Mouse (Mus musculus) embryonic facial prominence, embryonic 10.5 days (tissue): ENCODE measurements around the gene Cep170b. TPM values are rescaled to one million over a fixed set of nuclear protein-coding genes. Genes with fewer than 3 reads are reported as not detected.

Source experiments
- DNase-seq: peaks from one replicate; pipeline ENCODE4 v3.0.0-alpha.2; 2017; ENCODE audit warnings: low spot score
- H3K27ac ChIP-seq: fragments of 300-500 bp; sonication (generic); replicated peaks from 2 replicates; pipeline ENCODE4 v1.5.1; 2016; ENCODE audit warnings: mild to moderate bottlenecking
- H3K27me3 ChIP-seq: fragments of 300-500 bp; sonication (generic); replicated peaks from 2 replicates; pipeline ENCODE4 v1.6.1; 2016; ENCODE audit warnings: low read depth, mild to moderate bottlenecking; ENCODE audit not compliant: poor library complexity, severe bottlenecking
- H3K36me3 ChIP-seq: fragments of 300-500 bp; sonication (generic); replicated peaks from 2 replicates; pipeline ENCODE4 v1.6.1; 2016; ENCODE audit warnings: mild to moderate bottlenecking, moderate library complexity
- H3K4me1 ChIP-seq: fragments of 300-500 bp; sonication (generic); 2 replicates; pipeline ENCODE4 v1.6.1; 2016
- H3K4me3 ChIP-seq: fragments of 300-500 bp; sonication (generic); 2 replicates; pipeline ENCODE4 v1.5.1; 2016; ENCODE audit warnings: mild to moderate bottlenecking, moderate library complexity
- H3K9me3 ChIP-seq: fragments of 300-500 bp; sonication (generic); 2 replicates; pipeline ENCODE4 v1.6.1; 2016; ENCODE audit warnings: mild to moderate bottlenecking
- WGBS: fragments of 180-500 bp; shearing (Covaris S2); methylation state at CpG from one replicate; pipeline ENCODE4 v1.1.7; 2016; 5-methylcytosine and 5-hydroxymethylcytosine counted together
- polyA plus RNA-seq: library from polyadenylated mRNA; unstranded; fragments of >200 nt; fragmentation: Nextera tagmentation; extraction: Ambion mirVana; gene quantifications from 2 replicates; pipeline ENCODE4 v1.2.1, GENCODE M21; 2016

The Cep170b gene
- polyA plus RNA-seq, 1 experiment from 2014 or later: 10.6 TPM

DNA sequence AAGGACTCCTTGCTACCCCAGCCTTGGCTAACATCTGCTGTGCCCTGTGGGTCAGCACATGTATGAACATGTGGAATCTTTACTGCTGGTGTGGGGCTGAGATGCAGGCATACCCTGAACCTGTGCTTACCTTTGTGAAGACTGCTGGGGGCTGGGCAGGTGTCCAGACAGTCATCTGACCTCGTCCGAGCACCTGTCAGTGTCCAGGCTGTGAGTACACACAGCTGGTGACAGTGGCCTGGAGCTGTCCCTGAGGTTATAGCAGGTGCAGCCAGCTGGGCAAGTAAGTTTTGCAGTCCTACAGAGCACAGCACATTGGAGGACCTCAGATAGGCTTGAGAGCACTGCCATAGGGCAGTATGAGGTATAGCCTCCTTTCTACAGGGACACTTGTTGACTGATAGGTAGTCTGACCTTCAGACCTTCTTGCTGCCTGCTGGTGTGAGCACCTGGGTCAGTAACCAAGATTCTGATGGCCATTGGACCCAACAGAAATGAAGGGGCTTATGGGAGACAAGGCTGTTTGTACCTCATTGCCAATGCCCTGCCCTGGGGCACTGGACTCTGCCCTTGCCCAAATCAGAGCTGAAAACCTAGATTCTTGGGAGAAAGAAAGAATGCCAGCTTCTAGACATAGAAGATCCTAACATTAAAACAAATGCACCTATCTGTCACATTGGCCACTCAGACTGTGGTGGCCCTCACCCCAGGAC lies 14.0 kb downstream of the Cep170b start:
- no peaks in the 10 kb centered on the region for H3K4me1 ChIP-seq
- 86% methylated on average over 2 of the region's 2 CpGs for WGBS
- no peak overlapping the region for H3K27ac ChIP-seq
- H3K36me3 ChIP-seq: peaks cover 81% of the 10 kb centered on the region
- DNase-seq: no peak
- H3K4me3 ChIP-seq: no peak overlapping the region
- H3K27me3 ChIP-seq: no peaks in the 10 kb centered on the region
- no peaks in the 10 kb centered on the region for H3K9me3 ChIP-seq

DNA sequence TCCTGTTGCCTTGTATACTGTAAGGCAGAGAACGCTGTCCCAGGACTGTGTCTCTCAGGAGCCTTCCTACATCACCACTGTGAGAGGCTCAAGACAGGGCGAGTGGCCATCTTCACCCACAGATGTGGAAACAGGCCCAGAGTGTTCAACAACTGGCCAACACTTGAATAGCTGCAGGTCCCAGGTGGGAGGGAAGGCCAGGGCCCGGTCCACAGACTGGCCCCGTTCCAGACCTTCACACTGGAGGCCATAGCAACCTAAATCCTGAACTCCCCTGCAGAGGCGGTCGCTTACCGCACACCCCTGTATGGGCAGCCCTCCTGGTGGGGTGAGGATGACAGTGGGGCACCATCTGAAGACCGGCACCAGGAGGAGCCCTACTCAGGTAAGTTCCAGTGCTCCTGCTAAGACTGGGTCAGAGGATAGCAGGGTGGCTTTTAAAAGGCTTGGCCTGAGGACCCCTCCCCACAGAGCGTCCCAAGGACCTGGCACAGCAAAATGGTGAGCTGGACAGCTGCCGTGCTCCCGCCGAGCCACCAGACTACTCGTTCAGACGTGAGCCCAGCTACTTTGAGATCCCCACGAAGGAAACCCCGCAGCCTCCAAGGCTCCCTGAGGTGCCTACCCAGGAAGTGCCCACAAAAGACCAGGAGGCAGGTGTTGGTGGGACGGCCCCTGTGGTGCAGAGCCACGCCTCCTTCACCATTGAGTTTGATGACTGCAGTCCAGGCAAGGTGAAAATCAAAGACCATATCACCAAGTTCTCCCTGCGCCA lies 14.8 kb downstream of the Cep170b start:
- peaks cover 89% of the 10 kb centered on the region for H3K36me3 ChIP-seq
- H3K27me3 ChIP-seq: no peaks in the 10 kb centered on the region
- no peak for DNase-seq

DNA sequence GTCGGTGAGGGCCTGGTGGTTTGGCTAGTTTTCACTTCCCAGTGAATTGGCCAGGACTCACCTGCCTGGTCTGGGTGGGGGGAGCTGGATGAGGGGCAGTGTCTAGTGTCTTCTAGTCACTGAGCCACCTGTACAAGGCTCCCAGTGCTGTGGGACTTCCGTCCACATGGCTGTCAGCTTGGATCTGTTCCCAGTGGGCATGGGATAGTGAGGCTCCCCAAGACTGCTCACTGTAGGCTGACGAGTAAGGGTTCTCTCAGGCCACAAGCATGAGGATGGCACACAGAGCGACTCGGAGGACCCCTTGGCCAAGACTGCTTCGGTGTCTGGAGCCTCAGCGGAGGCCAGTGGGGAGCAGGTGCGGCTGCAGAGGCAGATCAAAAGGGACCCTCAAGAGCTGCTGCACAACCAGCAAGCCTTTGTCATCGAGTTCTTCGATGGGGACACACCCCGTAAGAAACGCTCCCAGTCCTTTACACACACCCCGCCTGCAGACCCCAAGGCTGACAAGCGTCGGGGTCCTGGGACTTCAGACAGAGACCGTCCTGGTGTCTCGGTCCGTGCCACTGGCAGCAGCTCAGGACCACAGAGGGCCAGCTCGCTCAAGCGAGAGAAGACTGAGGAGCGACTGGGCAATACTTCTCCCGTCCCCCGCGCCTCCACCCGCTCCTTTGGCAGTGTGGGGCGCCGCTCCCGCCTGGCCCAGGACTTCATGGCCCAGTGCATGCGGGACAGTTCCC lies 15.8 kb downstream of the Cep170b start:
- H3K27me3 ChIP-seq: no peaks in the 10 kb centered on the region
- 0 out of 2 replicates have a peak, but pooled peaks cover 5% of the 10 kb centered on the region for H3K4me1 ChIP-seq
- no peak for DNase-seq
- no peak overlapping the region for H3K4me3 ChIP-seq
- no peak overlapping the region for H3K27ac ChIP-seq
- WGBS: 90% methylated on average over 29 of the region's 29 CpGs
- peaks cover 94% of the 10 kb centered on the region for H3K36me3 ChIP-seq
- no peaks in the 10 kb centered on the region for H3K9me3 ChIP-seq

More for the DNA sequence above, 14.8 kb downstream of the Cep170b start:
- 85% methylated on average over 19 of the region's 19 CpGs for WGBS
- Histone ChIP-seq H3K4me3 (no peak overlapping the region), H3K27ac (no peak overlapping the region), H3K9me3 (no peaks in the 10 kb centered on the region), H3K4me1 (no peaks in the 10 kb centered on the region)

DNA sequence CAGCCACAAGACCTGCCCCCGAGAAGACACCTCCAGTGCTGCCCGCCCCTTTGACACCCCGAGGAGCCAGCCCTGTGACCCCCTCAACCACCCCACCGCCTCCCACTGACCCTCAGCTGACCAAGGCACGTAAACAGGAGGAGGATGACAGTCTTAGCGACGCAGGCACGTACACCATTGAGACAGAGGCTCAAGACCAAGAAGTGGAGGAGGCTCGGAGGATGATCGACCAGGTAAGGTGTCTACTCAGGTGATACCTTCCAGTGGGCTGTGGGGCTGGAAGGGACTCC lies 16.3 kb downstream of the Cep170b start:
- H3K27me3 ChIP-seq: no peaks in the 10 kb centered on the region
- DNase-seq: no peak
- H3K27ac ChIP-seq: no peak overlapping the region
- peaks cover 90% of the 10 kb centered on the region for H3K36me3 ChIP-seq
- WGBS: 92% methylated on average over 10 of the region's 10 CpGs
- H3K4me3 ChIP-seq: no peak overlapping the region
- H3K9me3 ChIP-seq: no peaks in the 10 kb centered on the region
- 0 out of 2 replicates have a peak, but pooled peaks cover 5% of the 10 kb centered on the region for H3K4me1 ChIP-seq

DNA sequence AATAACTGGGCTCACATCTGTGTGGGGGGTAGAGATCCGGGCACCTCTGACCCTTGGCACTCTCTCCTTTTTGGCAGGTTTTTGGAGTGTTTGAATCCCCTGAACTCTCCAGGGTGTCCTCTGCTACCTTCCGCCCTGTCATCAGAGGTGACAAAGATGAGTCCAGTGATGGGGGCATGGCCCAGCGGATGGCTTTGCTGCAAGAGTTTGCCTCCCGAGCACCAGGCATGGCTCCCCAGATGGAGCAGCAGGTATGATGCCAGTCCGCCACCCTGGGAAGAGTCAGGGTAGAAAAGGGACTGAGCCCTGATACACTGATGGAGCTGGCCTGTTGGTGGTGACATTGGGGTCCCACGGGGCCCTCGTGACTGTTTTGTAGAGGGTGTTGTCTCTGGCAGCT lies 16.8 kb downstream of the Cep170b start:
- H3K27ac ChIP-seq: no peak overlapping the region
- H3K4me1 ChIP-seq: 0 out of 2 replicates have a peak, but pooled peaks cover 5% of the 10 kb centered on the region
- no peak overlapping the region for H3K4me3 ChIP-seq
- peaks cover 85% of the 10 kb centered on the region for H3K36me3 ChIP-seq
- H3K9me3 ChIP-seq: no peaks in the 10 kb centered on the region
- no peaks in the 10 kb centered on the region for H3K27me3 ChIP-seq
- no peak for DNase-seq
- WGBS: 91% methylated on average over 7 of the region's 7 CpGs

DNA sequence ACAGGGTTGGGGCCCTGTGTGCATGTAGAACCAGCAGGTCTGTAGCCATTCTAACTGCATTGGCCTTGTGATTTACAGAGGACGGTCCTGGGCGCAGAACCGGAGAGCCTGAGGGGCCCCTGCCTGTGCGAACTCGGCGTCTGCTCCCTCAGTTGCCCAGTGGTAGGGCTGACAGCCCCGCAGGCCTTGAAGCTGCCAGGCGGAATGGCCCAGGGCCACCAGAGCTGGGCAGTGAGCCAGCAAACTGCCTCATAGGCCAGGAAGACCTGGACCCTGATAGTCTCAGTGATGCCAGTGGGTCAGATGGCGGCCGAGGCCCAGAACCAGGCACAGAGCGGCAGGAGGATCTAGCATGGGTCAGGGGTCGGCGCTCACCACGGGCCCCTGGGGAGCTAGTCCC lies 17.5 kb downstream of the Cep170b start:
- no peak overlapping the region for H3K27ac ChIP-seq
- H3K9me3 ChIP-seq: no peaks in the 10 kb centered on the region
- no peak overlapping the region for H3K4me3 ChIP-seq
- H3K27me3 ChIP-seq: no peaks in the 10 kb centered on the region
- DNase-seq: no peak
- H3K36me3 ChIP-seq: peaks cover 78% of the 10 kb centered on the region
- peaks cover 11% of the 10 kb centered on the region for H3K4me1 ChIP-seq
- WGBS: 94% methylated on average over 14 of the region's 14 CpGs

DNA sequence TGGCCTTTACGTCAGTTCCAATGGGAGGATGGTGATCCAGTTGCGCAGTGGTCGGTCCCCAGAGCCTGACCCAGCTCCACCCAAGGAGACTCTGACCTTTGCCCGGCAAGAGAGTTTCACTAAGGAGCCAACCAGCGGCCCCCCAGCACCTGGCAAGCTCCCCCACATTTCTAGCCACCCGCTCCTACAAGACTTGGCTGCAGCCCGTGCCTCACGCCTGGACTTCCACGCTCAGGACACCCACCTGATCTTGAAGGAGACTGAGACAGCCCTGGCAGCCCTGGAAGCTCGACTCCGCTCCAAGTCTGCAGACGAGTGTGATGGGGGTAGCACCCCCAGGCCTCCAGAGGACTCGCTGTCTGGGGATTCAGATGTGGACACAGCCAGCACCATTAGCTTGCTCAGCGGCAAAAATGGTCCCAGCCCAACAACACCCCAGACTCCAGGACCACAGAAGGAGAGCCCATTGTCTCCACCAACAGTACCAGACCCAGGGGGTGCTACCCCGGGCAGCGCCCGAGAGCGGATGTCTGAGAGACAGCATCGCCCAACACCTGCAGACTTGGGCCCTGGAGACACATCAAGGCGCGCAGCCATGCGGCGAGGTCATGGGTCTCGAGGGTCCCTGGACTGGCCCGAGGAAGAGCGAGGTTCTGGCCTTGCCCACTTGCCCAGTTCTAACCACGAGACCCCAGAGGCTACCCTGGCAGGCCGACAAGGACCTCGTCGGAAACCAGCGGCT lies 18.2 kb downstream of the Cep170b start:
- Histone ChIP-seq H3K27me3 (no peaks in the 10 kb centered on the region), H3K4me1 (peaks cover 18% of the 10 kb centered on the region), H3K36me3 (peaks cover 71% of the 10 kb centered on the region), H3K4me3 (no peak overlapping the region), H3K27ac (no peak overlapping the region), H3K9me3 (no peaks in the 10 kb centered on the region)
- WGBS: 92% methylated on average over 31 of the region's 31 CpGs
- no peak for DNase-seq

DNA sequence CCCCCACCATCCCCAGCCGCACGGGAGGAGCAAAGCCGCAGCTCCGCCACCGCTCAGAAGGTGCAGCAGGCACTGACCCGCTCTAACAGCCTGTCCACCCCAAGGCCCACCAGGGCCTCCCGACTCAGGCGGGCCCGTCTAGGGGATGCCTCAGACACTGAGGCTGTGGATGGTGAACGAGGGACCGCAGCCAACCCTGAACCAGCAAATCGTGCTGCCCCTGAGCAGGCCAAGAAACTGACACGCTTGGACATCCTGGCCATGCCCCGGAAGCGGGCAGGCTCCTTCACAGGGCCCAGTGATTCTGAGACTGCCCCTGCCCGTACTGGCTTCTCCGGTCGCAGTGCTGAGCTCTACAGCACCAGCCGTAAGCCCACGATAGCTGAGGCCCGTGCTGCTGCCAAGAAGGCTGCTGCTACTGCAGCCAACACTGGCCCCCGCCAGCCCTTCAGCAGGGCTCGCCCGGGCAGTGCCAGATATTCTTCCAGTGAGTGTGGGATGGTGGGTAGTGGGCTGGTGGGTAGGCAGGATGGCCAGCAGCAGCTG lies 18.8 kb downstream of the Cep170b start:
- H3K27me3 ChIP-seq: no peaks in the 10 kb centered on the region
- no peak overlapping the region for H3K4me3 ChIP-seq
- WGBS: 94% methylated on average over 24 of the region's 24 CpGs
- no peak for DNase-seq
- peaks cover 23% of the 10 kb centered on the region for H3K4me1 ChIP-seq
- peaks cover 71% of the 10 kb centered on the region for H3K36me3 ChIP-seq
- no peak overlapping the region for H3K27ac ChIP-seq
- no peaks in the 10 kb centered on the region for H3K9me3 ChIP-seq

DNA sequence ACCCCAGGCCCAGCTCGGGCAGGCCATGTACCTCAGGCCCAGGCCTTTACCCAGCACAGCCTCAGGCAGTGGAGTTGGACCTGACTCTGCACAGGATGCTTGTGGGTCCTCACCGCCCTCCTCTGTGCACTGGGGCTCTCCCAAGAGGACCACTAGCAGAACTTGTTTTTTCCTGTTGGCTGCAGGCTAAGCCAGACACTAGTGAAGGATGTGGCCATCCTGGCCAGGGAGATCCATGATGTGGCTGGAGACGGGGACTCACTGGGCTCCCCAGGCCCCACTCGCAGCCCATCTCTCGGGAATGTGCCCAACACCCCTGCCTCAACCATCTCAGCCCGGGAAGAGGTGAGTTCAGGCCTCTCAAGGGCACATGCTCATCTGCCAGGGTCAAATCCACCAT lies 22.5 kb downstream of the Cep170b start:
- Histone ChIP-seq H3K36me3 (peaks cover 54% of the 10 kb centered on the region), H3K27ac (peak overlapping the region; percentile 66), H3K9me3 (no peaks in the 10 kb centered on the region), H3K27me3 (no peaks in the 10 kb centered on the region), H3K4me1 (peaks cover 49% of the 10 kb centered on the region), H3K4me3 (no peak overlapping the region)
- 61% methylated on average over 6 of the region's 6 CpGs for WGBS
- no peak for DNase-seq

DNA sequence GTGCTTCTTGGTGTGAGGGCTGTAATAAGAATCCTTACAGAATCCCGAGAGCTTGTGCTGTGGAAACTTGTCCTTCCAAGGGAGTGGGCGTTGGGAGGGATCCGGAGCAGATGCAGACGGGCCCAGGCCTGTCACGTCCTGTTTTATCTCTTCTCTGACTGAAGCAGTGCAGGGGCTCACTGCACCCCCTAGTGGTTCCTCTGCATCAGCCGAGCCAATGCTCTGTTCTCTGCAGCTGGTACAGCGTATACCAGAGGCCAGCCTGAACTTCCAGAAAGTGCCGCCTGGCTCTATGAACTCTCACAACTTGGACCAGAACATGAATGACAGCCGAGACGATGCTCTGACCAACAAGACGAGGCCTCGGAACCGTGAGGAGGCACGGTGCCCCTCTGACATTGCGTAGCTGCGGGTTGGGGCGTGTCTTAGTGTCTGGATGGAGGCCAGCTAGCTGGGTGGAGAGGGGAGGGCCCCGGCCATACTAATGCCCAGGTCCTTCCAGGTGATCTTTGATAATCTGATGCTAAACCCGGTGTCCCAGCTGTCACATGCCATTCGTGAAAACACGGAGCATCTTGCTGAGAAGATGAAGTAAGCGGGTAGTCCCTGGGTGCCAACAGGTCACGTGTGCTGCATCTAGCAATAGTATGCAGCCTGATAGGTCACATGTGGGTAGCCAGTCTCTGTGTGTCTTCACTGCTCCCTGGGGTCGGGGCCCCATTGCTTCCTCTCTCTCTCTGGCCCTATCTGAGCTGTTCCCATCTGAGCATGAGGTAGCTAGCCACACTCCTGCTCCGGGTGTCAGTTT lies 23.1 kb downstream of the Cep170b start:
- peak overlapping the region; percentile 66 for H3K27ac ChIP-seq
- 63% methylated on average over 25 of the region's 25 CpGs for WGBS

DNA sequence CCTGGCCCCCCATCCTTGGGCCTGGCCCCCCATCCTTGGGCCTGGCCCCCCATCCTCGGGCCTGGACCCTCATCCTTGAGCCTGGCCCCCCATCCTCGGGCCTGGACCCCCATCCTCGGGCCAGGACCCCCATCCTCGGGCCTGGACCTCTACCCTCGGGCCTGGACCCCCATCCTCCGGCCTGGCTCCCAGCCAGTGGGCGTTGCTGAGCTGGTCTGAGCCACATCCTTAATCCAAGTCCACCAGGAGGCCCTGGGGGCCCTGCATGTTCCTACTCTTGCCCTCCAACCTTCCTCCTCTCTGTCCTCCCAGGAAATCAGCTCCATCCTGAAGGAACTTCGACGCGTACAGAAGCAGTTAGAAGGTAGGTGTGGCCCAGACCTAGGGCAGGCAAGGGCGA lies 24.0 kb downstream of the Cep170b start:
- Histone ChIP-seq H3K36me3 (peaks cover 39% of the 10 kb centered on the region), H3K4me3 (no peak overlapping the region), H3K4me1 (peaks cover 50% of the 10 kb centered on the region), H3K9me3 (no peaks in the 10 kb centered on the region), H3K27ac (no peak overlapping the region), H3K27me3 (no peaks in the 10 kb centered on the region)
- DNase-seq: no peak
- WGBS: 87% methylated on average over 11 of the region's 11 CpGs

More for the DNA sequence above, 23.1 kb downstream of the Cep170b start:
- no peak overlapping the region for H3K4me3 ChIP-seq
- peaks cover 50% of the 10 kb centered on the region for H3K4me1 ChIP-seq
- H3K36me3 ChIP-seq: peaks cover 47% of the 10 kb centered on the region
- no peaks in the 10 kb centered on the region for H3K27me3 ChIP-seq
- H3K9me3 ChIP-seq: no peaks in the 10 kb centered on the region
- peak; percentile 82 for DNase-seq
